Mouse (Mus musculus) CH12.LX (cell line): ENCODE data around the gene Slc44a5. TPM values are rescaled to one million over a fixed set of nuclear protein-coding genes. Genes with fewer than 3 reads are reported as not detected.

Source experiments
- DNase-seq: peaks from one replicate; pipeline ENCODE4 v3.0.0-alpha.2; 2013; ENCODE audit errors: extremely low read depth
- H3K27ac ChIP-seq: 2 replicates; pipeline ENCODE4 v1.5.1; 2012; ENCODE audit warnings: low read depth, mild to moderate bottlenecking, control low read depth, moderate library complexity; ENCODE audit not compliant: insufficient read depth
- H3K27me3 ChIP-seq: replicated peaks from 2 replicates; pipeline ENCODE3; 2012; ENCODE audit warnings: inconsistent platforms
- H3K36me3 ChIP-seq, 2 experiments: replicated peaks in 1 of 2; 2 replicates each; pipeline versions ENCODE3 to v1.6.1; 2012; ENCODE audit warnings: inconsistent platforms in 1 of 2, low read length in 1 of 2, mild to moderate bottlenecking in 1 of 2, mixed read lengths in 1 of 2, moderate library complexity in 1 of 2; ENCODE audit not compliant: control insufficient read depth in 1 of 2, insufficient read depth in 1 of 2
- H3K4me1 ChIP-seq, 2 experiments: 2 replicates each; pipeline ENCODE4 v1.6.1; 2012; ENCODE audit warnings: inconsistent platforms in 1 of 2, moderate library complexity in 1 of 2; ENCODE audit not compliant: insufficient read depth in 2 of 2, control insufficient read depth in 1 of 2
- H3K4me2 ChIP-seq: 2 replicates; pipeline ENCODE4 v1.6.1; 2012; ENCODE audit warnings: low read depth, mild to moderate bottlenecking, control low read depth; ENCODE audit not compliant: poor library complexity, insufficient read depth, severe bottlenecking
- H3K4me3 ChIP-seq, 3 experiments: fragments of 150-350 bp in 1 of 3; sonication (generic) in 1 of 3; replicated peaks in 1 of 3; 2 replicates each; pipeline versions ENCODE3 to v1.5.1; 2011 to 2012; ENCODE audit warnings: low read depth in 2 of 3, low read length in 2 of 3, mild to moderate bottlenecking in 2 of 3, moderate library complexity in 2 of 3, control low read depth in 1 of 3, improper control_type of control experiment in 1 of 3, inconsistent platforms in 1 of 3, mixed read lengths in 1 of 3; ENCODE audit not compliant: poor library complexity in 1 of 3
- H3K79me2 ChIP-seq: replicated peaks from 2 replicates; pipeline ENCODE4 v1.6.1; 2012; ENCODE audit warnings: mild to moderate bottlenecking, moderate library complexity; ENCODE audit not compliant: control insufficient read depth, poor library complexity, insufficient read depth, severe bottlenecking; ENCODE audit errors: extremely low read depth
- H3K9ac ChIP-seq: 2 replicates; pipeline ENCODE4 v1.6.1; 2012; ENCODE audit warnings: low read depth, mild to moderate bottlenecking, control low read depth, moderate library complexity; ENCODE audit not compliant: insufficient read depth
- H3K9me3 ChIP-seq: replicated peaks from 2 replicates; pipeline ENCODE3; 2012; ENCODE audit warnings: low read length, inconsistent platforms, mixed read lengths
- CHD2 ChIP-seq: IDR thresholded peaks from 2 replicates; pipeline ENCODE4 v1.6.1; 2011; ENCODE audit warnings: low read length, improper control_type of control experiment
- E2F4 ChIP-seq: IDR thresholded peaks from 2 replicates; pipeline ENCODE4 v1.6.1; 2011; ENCODE audit warnings: low read depth, low read length, improper control_type of control experiment; ENCODE audit not compliant: insufficient replicate concordance
- EP300 ChIP-seq: IDR thresholded peaks from 2 replicates; pipeline ENCODE4 v1.6.1; 2011; ENCODE audit warnings: low read length, improper control_type of control experiment
- ETS1 ChIP-seq: conservative IDR thresholded peaks from 2 replicates; pipeline ENCODE4 v1.6.1; 2012; ENCODE audit warnings: low read depth, mild to moderate bottlenecking, inconsistent platforms, low read length, improper control_type of control experiment, moderate library complexity
- GABPA ChIP-seq: IDR thresholded peaks from 2 replicates; pipeline ENCODE4 v1.6.1; 2012; ENCODE audit warnings: low read depth, low read length, improper control_type of control experiment, inconsistent platforms; ENCODE audit not compliant: insufficient replicate concordance
- IRF4 ChIP-seq: IDR thresholded peaks from 2 replicates; pipeline ENCODE4 v1.6.1; 2014; ENCODE audit warnings: low read depth, mild to moderate bottlenecking, inconsistent platforms, low read length, improper control_type of control experiment
- JUND ChIP-seq: conservative IDR thresholded peaks from 2 replicates; pipeline ENCODE4 v1.6.1; 2011; ENCODE audit warnings: low read depth, low read length, improper control_type of control experiment
- MAFK ChIP-seq: IDR thresholded peaks from 2 replicates; pipeline ENCODE4 v1.6.1; 2011; ENCODE audit warnings: low read length, improper control_type of control experiment; ENCODE audit not compliant: insufficient replicate concordance
- PAX5 ChIP-seq: IDR thresholded peaks from 2 replicates; pipeline ENCODE4 v1.6.1; 2012; ENCODE audit warnings: low read length, inconsistent platforms, mixed read lengths
- POLR2AphosphoS2 ChIP-seq: IDR thresholded peaks from 2 replicates; pipeline ENCODE4 v1.6.1; 2011; ENCODE audit warnings: low read depth, low read length, improper control_type of control experiment
- SMC3 ChIP-seq: IDR thresholded peaks from 2 replicates; pipeline ENCODE4 v1.6.1; 2011; ENCODE audit warnings: low read depth, low read length, improper control_type of control experiment
- TBP ChIP-seq: conservative IDR thresholded peaks from 2 replicates; pipeline ENCODE4 v1.6.1; 2011; ENCODE audit warnings: low read depth, low read length, improper control_type of control experiment
- UBTF ChIP-seq: IDR thresholded peaks from 2 replicates; pipeline ENCODE4 v1.6.1; 2012; ENCODE audit warnings: low read depth, mild to moderate bottlenecking, inconsistent platforms, low read length, improper control_type of control experiment, moderate library complexity
- ZNF384 ChIP-seq: IDR thresholded peaks from 2 replicates; pipeline ENCODE4 v1.6.1; 2012; ENCODE audit warnings: low read depth, low read length, improper control_type of control experiment, inconsistent platforms
- dilution Hi-C: fragments of 300-500 bp; cut with MboI; formaldehyde crosslinking; loops from 2 replicates; pipeline ENCODE4 v1.14.3; 2020; ENCODE audit warnings: low sequenced_read_pairs; ENCODE audit not compliant: extremely low pct_unique_long_range_greater_than_20kb, extremely low pct_ligation_motif_present
- in situ Hi-C: fragments of 300-500 bp; cut with MboI; formaldehyde crosslinking; loops from 3 replicates; pipeline ENCODE4 v1.14.3; 2019; ENCODE audit warnings: low sequenced_read_pairs, low pct_ligation_motif_present, low pct_unique_long_range_greater_than_20kb, mixed read lengths
- polyA plus RNA-seq: library from polyadenylated mRNA; unstranded; fragments of >175 nt; gene quantifications from 2 replicates; pipeline ENCODE4 v1.2.1, GENCODE M21; 2012; ENCODE audit warnings: low read depth; ENCODE audit not compliant: insufficient read length
- total RNA-seq, 2 experiments: library from RNA; depleted of rRNA; stranded (reverse); fragments of 300-350 nt in 1 of 2; fragments of >200 nt in 1 of 2; gene quantifications; 2 replicates each; pipeline ENCODE4 v1.2.3; 2012 to 2014

Slc44a5 gene
- total and polyA plus RNA-seq, 3 experiments = not detected

DNA sequence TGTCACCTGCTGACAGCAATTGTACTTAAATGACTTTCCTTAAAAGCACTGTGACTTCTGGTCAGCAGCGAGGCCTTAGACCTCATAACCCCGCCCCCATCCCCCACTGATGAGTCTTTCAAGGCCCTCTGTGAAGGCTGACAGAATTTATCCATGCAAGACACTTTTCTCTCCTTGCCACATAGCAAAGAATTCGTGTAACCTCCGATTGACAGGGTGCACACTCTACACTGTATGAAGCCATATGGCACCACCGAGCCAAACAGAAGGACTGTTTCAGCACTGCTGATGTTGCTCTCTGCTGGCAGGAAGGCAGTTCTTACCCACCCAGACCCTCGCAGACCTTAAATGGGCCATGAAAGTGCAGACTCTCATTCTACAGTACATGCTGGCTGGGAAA lies 1.8 kb downstream of the Slc44a5 start:
- dilution Hi-C loops (no loop called here), in situ Hi-C loops (no loop called here)
- H3K27ac ChIP-seq = no peak overlapping the region
- H3K4me3 ChIP-seq = no peak overlapping the region
- TF ChIP-seq CHD2 (0 out of 2 replicates have a peak, but pooled peaks have one; percentile 19), ETS1 (no peak)
- no peaks in the 10 kb centered on the region for H3K36me3 ChIP-seq
- no peak overlapping the region for H3K9ac ChIP-seq
- H3K79me2 ChIP-seq = no peaks in the 10 kb centered on the region
- no peak for DNase-seq
- peaks cover 2% of the 10 kb centered on the region for H3K27me3 ChIP-seq
- peak overlapping the region; percentile 14; the same call in 1 of the 2 replicates for H3K4me2 ChIP-seq
- peaks cover 6% of the 10 kb centered on the region for H3K9me3 ChIP-seq
- H3K4me1 ChIP-seq = peaks cover 9 to 21% of the 10 kb centered on the region in 2 experiments

DNA sequence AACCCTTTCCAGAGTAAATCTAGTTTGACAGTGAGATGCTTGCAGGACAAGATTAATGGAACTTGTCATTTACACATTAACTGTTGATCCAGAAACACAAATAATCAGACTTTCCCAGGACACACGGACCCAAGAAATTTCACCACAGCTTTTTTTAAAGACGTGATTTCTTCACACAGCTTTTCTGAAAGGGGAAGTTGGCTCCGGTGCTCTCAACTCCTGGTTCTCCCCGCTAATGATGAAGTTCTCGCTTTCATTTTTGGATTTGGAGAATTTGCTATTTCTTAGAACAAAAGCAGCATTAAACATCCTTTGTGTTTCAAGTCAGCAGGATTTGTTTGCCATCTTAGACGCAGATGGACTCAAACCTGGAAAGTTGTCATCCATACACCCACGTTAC lies 2.6 kb downstream of the Slc44a5 start:
- in situ Hi-C loops = no loop called here
- H3K27ac ChIP-seq = no peak overlapping the region
- TF ChIP-seq E2F4 (no peak), EP300 (peak; percentile 59), IRF4 (peak; percentile 62; the same call in 1 of the 2 replicates), MAFK (0 out of 2 replicates have a peak, but pooled peaks have one; percentile 12)
- peaks cover 6% of the 10 kb centered on the region for H3K9me3 ChIP-seq
- no peaks in the 10 kb centered on the region for H3K79me2 ChIP-seq
- dilution Hi-C loops = no loop called here
- peak overlapping the region; percentile 69 for H3K4me2 ChIP-seq
- peaks cover 2% of the 10 kb centered on the region for H3K27me3 ChIP-seq
- no peaks in the 10 kb centered on the region for H3K36me3 ChIP-seq
- no peak for DNase-seq
- H3K4me1 ChIP-seq = peaks cover 9 to 21% of the 10 kb centered on the region in 2 experiments
- no peak overlapping the region for H3K4me3 ChIP-seq
- H3K9ac ChIP-seq = 0 out of 2 replicates have a peak overlapping the region, but pooled peaks have one; percentile 11

DNA sequence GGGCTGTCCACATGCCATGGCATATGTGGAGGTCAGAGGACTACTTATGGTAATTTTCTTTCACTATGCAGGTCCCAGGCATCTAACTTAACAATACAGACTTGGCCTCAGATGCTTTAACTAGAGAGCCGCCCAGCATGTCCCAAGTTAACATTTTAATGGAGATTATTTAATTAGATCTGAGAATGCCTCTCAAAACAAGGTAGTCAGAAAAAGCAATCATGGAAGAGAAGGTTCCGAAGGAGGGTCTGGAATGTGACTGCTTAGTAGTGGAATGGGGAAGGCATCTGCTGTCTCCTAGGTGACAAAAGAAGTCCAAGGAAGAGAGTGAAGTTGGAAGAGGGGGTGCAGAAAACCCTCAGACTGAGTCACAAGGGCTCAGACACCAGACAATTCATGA lies 7.4 kb downstream of the Slc44a5 start:
- Histone ChIP-seq H3K36me3 (no peaks in the 10 kb centered on the region), H3K9me3 (no peaks in the 10 kb centered on the region), H3K4me2 (no peak overlapping the region), H3K9ac (no peak overlapping the region), H3K79me2 (no peaks in the 10 kb centered on the region), H3K4me3 (no peak overlapping the region), H3K27me3 (no peaks in the 10 kb centered on the region), H3K27ac (no peak overlapping the region), H3K4me1 (peaks cover 3 to 27% of the 10 kb centered on the region in 2 experiments; a peak in 3 of 4 replicates)
- in situ Hi-C loops (no loop called here), dilution Hi-C loops (no loop called here)
- TF ChIP-seq MAFK = no peak
- TF ChIP-seq ZNF384 = no peak
- TF ChIP-seq CHD2 = no peak
- no peak for TF ChIP-seq PAX5
- no peak for TF ChIP-seq GABPA
- TF ChIP-seq POLR2AphosphoS2 = no peak
- no peak for TF ChIP-seq JUND
- no peak for TF ChIP-seq SMC3
- no peak for TF ChIP-seq TBP
- TF ChIP-seq UBTF = no peak
- no peak for DNase-seq
